Mouse (Mus musculus): ENCODE measurements at regions not wholly inside any gene's neighbourhood (a gene's known extent, or its start where the extent isn't known, plus 50 kb on each side); places are given as distances from the start of the nearest gene placed in this dataset.

GRCm38 (mm10) chr12:26789336-26789846 is 320.4 kb downstream of the Cmpk2 start:
- ATAC-seq (ENCODE audit: insufficient read depth, low FRiP score, low read depth), result no peak
- 87% methylated on average over 10 of the region's 10 CpGs for WGBS
- Histone ChIP-seq H3K4me1 (no peaks in the 10 kb centered on the region), H3K9me3 (no peaks in the 10 kb centered on the region), H3K4me3 (replicated peaks) (no peak overlapping the region), H3K36me3 (no peaks in the 10 kb centered on the region), H3K27ac (no peak overlapping the region), H3K9ac (no peak overlapping the region), H3K27me3 (replicated peaks) (no peaks in the 10 kb centered on the region), H3K4me2 (no peak overlapping the region)

DNA sequence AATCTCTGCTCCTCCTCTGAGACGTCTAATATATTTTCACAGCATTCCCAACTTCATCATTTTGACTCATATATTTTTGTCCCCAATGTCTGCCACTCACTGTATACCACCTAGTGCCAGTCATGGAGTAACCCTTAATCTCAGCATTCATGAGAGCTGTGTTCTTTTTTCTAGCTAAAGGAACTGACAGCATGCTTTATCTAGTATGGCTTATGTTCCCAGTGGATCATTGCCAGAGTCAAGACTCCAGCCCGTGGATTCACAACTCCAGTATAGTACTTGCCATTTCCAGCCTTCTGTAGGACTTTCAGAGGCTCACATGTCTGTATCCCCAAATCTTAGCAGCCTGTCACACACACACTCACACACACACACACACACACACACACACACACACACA is 316.5 kb downstream of the Cmpk2 start:
- WGBS, result 73% methylated on average over 2 of the region's 2 CpGs
- no peak for ATAC-seq (ENCODE audit: insufficient read depth, low FRiP score, low read depth)
- Histone ChIP-seq H3K4me2 (no peak overlapping the region), H3K36me3 (no peaks in the 10 kb centered on the region), H3K27ac (no peak overlapping the region), H3K9ac (no peak overlapping the region), H3K4me3 (replicated peaks) (no peak overlapping the region), H3K27me3 (replicated peaks) (no peaks in the 10 kb centered on the region), H3K4me1 (no peaks in the 10 kb centered on the region), H3K9me3 (no peaks in the 10 kb centered on the region)

DNA sequence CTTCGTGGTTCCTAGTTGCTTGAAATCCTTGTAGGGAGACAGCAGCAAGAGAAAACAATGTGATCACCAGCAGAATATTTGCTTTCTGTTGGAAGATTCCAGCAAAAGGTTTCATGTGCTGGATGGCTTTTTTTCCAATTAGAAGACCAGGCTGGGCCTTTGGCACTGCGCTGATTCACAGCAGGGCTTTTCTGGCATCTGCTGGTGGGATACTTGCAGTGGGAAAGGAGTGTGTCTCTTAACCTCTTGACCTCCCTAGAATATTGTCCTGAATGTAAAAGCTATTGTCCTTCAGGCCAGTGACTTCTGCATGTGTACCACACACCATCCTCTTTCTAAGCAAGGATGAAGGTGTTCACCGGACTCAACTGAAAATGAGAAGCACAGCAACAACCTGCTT is 315.4 kb downstream of the Cmpk2 start:
- no peak overlapping the region for H3K4me2 ChIP-seq
- no peak overlapping the region for H3K27ac ChIP-seq
- H3K27me3 ChIP-seq (replicated peaks), result no peaks in the 10 kb centered on the region
- H3K36me3 ChIP-seq, result no peaks in the 10 kb centered on the region
- 89% methylated on average over 3 of the region's 3 CpGs for WGBS
- no peak overlapping the region for H3K4me3 ChIP-seq (replicated peaks)
- H3K4me1 ChIP-seq, result no peaks in the 10 kb centered on the region
- H3K9me3 ChIP-seq, result no peaks in the 10 kb centered on the region
- no peak for ATAC-seq (ENCODE audit: insufficient read depth, low FRiP score, low read depth)
- no peak overlapping the region for H3K9ac ChIP-seq

DNA sequence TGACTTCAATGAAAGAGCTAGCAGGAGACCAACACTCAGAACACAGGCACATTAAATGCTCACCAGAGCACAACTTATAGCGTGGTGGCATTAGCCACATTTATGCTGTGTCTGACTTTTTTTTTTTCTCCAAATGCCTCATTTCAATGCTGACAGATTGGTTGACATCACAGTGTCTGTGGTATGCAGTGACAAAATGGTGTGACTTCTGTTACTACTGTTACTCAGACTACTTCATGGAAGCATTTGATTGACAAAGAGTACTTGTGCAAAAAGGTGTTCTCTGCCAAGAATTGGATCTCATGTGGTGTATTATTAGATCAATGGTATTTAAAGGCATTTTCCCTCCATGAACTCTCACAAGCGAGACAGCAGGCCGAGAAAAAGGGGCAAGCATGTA is 314.8 kb downstream of the Cmpk2 start:
- Histone ChIP-seq H3K36me3 (no peaks in the 10 kb centered on the region), H3K4me1 (no peaks in the 10 kb centered on the region), H3K27ac (no peak overlapping the region), H3K9ac (no peak overlapping the region), H3K4me3 (replicated peaks) (no peak overlapping the region), H3K4me2 (no peak overlapping the region), H3K27me3 (replicated peaks) (no peaks in the 10 kb centered on the region), H3K9me3 (no peaks in the 10 kb centered on the region)
- no peak for ATAC-seq (ENCODE audit: insufficient read depth, low FRiP score, low read depth)
- WGBS, result 82% methylated on average over 3 of the region's 3 CpGs

GRCm38 (mm10) chr12:26781537-26781936 is 312.5 kb downstream of the Cmpk2 start:
- no peak for ATAC-seq (ENCODE audit: insufficient read depth, low FRiP score, low read depth)
- no peaks in the 10 kb centered on the region for H3K36me3 ChIP-seq

GRCm38 (mm10) chr12:26778796-26779195 is 309.8 kb downstream of the Cmpk2 start:
- H3K9me3 ChIP-seq, result no peaks in the 10 kb centered on the region
- H3K36me3 ChIP-seq, result no peaks in the 10 kb centered on the region
- H3K9ac ChIP-seq, result no peak overlapping the region
- H3K27ac ChIP-seq, result no peak overlapping the region
- no peaks in the 10 kb centered on the region for H3K27me3 ChIP-seq (replicated peaks)
- no peaks in the 10 kb centered on the region for H3K4me1 ChIP-seq
- ATAC-seq (ENCODE audit: insufficient read depth, low FRiP score, low read depth), result no peak
- H3K4me3 ChIP-seq (replicated peaks), result no peak overlapping the region
- 63% methylated on average over 3 of the region's 3 CpGs for WGBS
- no peak overlapping the region for H3K4me2 ChIP-seq

More at GRCm38 (mm10) chr12:26781537-26781936, 312.5 kb downstream of the Cmpk2 start:
- no peak overlapping the region for H3K27ac ChIP-seq
- H3K4me1 ChIP-seq, result no peaks in the 10 kb centered on the region
- H3K9me3 ChIP-seq, result no peaks in the 10 kb centered on the region
- no peak overlapping the region for H3K4me3 ChIP-seq (replicated peaks)
- no peak overlapping the region for H3K4me2 ChIP-seq
- H3K9ac ChIP-seq, result no peak overlapping the region
- no peaks in the 10 kb centered on the region for H3K27me3 ChIP-seq (replicated peaks)
- 84% methylated on average over 3 of the region's 3 CpGs for WGBS

- H3K9ac ChIP-seq, result no peak overlapping the region
- WGBS, result 93% methylated on average over 1 of the region's 1 CpGs
- ATAC-seq (ENCODE audit: insufficient read depth, low FRiP score, low read depth), result no peak
Observed at GRCm38 (mm10) chr12:26776986-26777385, 308.0 kb downstream of the Cmpk2 start.

DNA sequence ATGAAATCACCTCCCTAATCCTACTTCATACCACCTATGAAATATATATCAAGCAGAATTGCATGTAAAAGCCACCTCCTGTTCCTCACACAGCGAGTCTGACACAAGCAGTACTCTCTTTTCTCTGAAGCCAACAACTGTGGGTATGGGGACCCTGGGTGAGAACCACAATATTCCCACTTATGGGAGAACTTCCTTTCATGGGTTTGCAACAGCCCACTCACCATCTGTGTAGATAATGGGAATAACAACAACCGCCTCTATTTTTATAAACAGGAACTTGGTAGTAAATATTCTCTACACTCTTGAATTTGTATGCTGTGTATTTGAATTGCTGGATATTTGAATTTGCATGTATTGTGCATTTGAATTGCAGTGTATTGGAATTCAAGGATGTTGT is 305.0 kb downstream of the Cmpk2 start:
- WGBS, result 86% methylated on average over 2 of the region's 2 CpGs
- Histone ChIP-seq H3K27me3 (replicated peaks) (no peaks in the 10 kb centered on the region), H3K9ac (no peak overlapping the region), H3K4me3 (replicated peaks) (no peak overlapping the region), H3K36me3 (no peaks in the 10 kb centered on the region), H3K27ac (no peak overlapping the region), H3K9me3 (no peaks in the 10 kb centered on the region), H3K4me2 (no peak overlapping the region), H3K4me1 (no peaks in the 10 kb centered on the region)
- ATAC-seq (ENCODE audit: insufficient read depth, low FRiP score, low read depth), result no peak

More at GRCm38 (mm10) chr12:26776986-26777385, 308.0 kb downstream of the Cmpk2 start:
- Histone ChIP-seq H3K9me3 (no peaks in the 10 kb centered on the region), H3K27me3 (replicated peaks) (no peaks in the 10 kb centered on the region), H3K4me3 (replicated peaks) (no peak overlapping the region), H3K27ac (no peak overlapping the region), H3K4me1 (no peaks in the 10 kb centered on the region), H3K36me3 (no peaks in the 10 kb centered on the region), H3K4me2 (no peak overlapping the region)

- H3K9ac ChIP-seq, result no peak overlapping the region
- H3K36me3 ChIP-seq, result no peaks in the 10 kb centered on the region
- H3K4me3 ChIP-seq (replicated peaks), result no peak overlapping the region
- H3K27ac ChIP-seq, result no peak overlapping the region
- no peak for ATAC-seq (ENCODE audit: insufficient read depth, low FRiP score, low read depth)
- no peaks in the 10 kb centered on the region for H3K9me3 ChIP-seq
- WGBS, result 83% methylated on average over 1 of the region's 1 CpGs
- no peaks in the 10 kb centered on the region for H3K27me3 ChIP-seq (replicated peaks)
- H3K4me2 ChIP-seq, result no peak overlapping the region
- no peaks in the 10 kb centered on the region for H3K4me1 ChIP-seq
Observed at GRCm38 (mm10) chr12:26770753-26771583, 302.0 kb downstream of the Cmpk2 start.

GRCm38 (mm10) chr12:26767551-26767950 is 298.5 kb downstream of the Cmpk2 start:
- Histone ChIP-seq H3K4me1 (no peaks in the 10 kb centered on the region), H3K27ac (no peak overlapping the region), H3K36me3 (no peaks in the 10 kb centered on the region), H3K9me3 (no peaks in the 10 kb centered on the region), H3K27me3 (replicated peaks) (no peaks in the 10 kb centered on the region), H3K4me3 (replicated peaks) (no peak overlapping the region), H3K9ac (no peak overlapping the region), H3K4me2 (no peak overlapping the region)
- ATAC-seq (ENCODE audit: insufficient read depth, low FRiP score, low read depth), result no peak
- 55% methylated on average over 3 of the region's 3 CpGs for WGBS

DNA sequence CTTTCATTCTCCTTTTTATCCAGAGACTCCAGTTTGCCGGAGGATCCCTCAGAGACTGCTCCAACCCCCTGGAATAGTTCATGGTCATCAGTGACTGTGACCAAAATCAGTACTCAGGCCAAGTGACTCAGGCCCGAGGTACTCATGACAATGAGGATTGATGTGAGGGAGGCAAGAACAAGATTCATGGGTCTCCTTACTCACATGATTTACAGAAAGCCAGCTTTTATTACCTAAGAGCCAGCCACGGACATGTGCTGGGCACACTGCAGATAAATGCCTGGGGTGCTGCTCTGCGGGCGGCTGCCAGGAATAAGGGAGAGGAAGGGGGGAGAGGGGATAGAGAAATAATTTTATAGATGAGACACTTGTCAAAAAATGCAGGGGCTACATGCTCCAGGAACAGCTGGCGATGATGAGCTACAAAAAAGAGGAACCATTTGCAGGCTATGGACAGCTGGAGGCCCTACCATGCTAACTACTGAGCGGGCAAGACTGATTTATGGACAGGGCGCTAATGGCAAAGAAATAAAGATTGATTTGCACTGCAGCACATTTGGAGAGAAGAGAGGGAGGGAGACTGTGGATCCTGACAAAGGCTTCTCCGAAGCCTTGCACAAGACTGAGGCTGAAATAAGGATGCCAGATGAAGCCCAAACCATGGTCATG is 289.8 kb downstream of the Cmpk2 start:
- ATAC-seq (ENCODE audit: insufficient read depth, low FRiP score, low read depth), result no peak
- no peaks in the 10 kb centered on the region for H3K36me3 ChIP-seq
- no peak overlapping the region for H3K9ac ChIP-seq
- WGBS, result 52% methylated on average over 9 of the region's 9 CpGs
- H3K4me2 ChIP-seq, result no peak overlapping the region
- no peak overlapping the region for H3K27ac ChIP-seq
- H3K27me3 ChIP-seq (replicated peaks), result no peaks in the 10 kb centered on the region
- H3K4me3 ChIP-seq (replicated peaks), result no peak overlapping the region
- H3K4me1 ChIP-seq, result no peaks in the 10 kb centered on the region
- H3K9me3 ChIP-seq, result no peaks in the 10 kb centered on the region

GRCm38 (mm10) chr12:26756284-26756683 is 287.3 kb downstream of the Cmpk2 start:
- Histone ChIP-seq H3K36me3 (no peaks in the 10 kb centered on the region), H3K9ac (no peak overlapping the region), H3K27me3 (replicated peaks) (no peaks in the 10 kb centered on the region), H3K4me1 (no peaks in the 10 kb centered on the region), H3K4me2 (no peak overlapping the region), H3K9me3 (no peaks in the 10 kb centered on the region), H3K4me3 (replicated peaks) (no peak overlapping the region), H3K27ac (no peak overlapping the region)
- WGBS, result 34% methylated on average over 2 of the region's 2 CpGs
- ATAC-seq (ENCODE audit: insufficient read depth, low FRiP score, low read depth), result no peak

Measured in stomach, embryonic 15.5 days (tissue).